In the genomic region with DNA sequence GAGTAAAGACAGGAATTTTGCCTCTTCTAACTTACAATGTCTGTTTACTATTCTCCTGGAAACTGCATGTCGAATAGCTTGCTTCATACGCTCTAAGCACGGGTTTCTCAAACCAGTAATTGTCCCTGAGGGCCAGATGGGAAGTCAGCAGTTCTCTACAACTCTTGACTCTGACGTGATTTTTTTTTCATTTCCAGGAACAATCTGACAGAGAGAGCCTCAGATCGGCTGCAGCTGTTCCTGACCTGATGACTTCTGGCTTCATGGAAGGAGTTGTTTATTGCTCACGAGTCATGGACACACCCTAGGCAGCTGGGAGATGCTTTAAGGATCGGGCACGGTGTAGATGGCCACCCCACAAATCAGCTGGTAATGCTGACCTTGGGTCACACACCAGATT, we compare ENCODE assay signal across 11 mouse cellular contexts.
DNase-seq lines count a peak whose midpoint lies in the region; ATAC-seq and TF ChIP-seq lines count a peak whose summit lies in the region.
"Had no signal": no experiment of that assay in that cellular context is flagged by ENCODE, and none has a peak within 500 bp of the region (broad histone marks: within the 10 kb centered on the region; RNA-seq: fewer than 3 reads in every experiment).

No protein-coding gene starts in this region.

- H3K79me2 ChIP-seq in heart, adult 2 months (replicated peaks; ENCODE audit: control insufficient read depth, insufficient read depth, low read length) = no peaks in the 10 kb centered on the region

- TF ChIP-seq POLR2A in heart, adult 2 months (IDR thresholded peaks at IDR 0.05; ENCODE audit: insufficient read depth, low read depth, low read length) = no peak

- intact Hi-C loops in heart, adult 2 months (cut with DNase I) = no loop called here
- intact Hi-C loops in heart, postnatal 25 days (cut with DNase I) = no loop called here

- WGBS in heart, adult 2 months = 31% methylated on average over 8 of the region's 8 CpGs
- WGBS in heart, embryonic 12.5 days = 69% methylated on average over 8 of the region's 8 CpGs
- 17% methylated on average over 8 of the region's 8 CpGs for WGBS in limb, embryonic 12.5 days

- DNase-seq in heart, adult 2 months = peak; percentile 40 to 64
- peak; percentile 46 for DNase-seq in heart, postnatal 25 days (ENCODE audit: low spot score)
- peak; percentile 69 for DNase-seq in skeletal muscle tissue, adult 2 months (ENCODE audit: low read depth, low spot score)
- no peak for DNase-seq in cerebellum, adult 11-12 months
- DNase-seq in retina, embryonic 14.5 days (ENCODE audit: low spot score) = no peak
- DNase-seq: embryo, embryonic 11 days had no signal

- no peak overlapping the region for H3K9ac ChIP-seq in heart, adult 2 months (ENCODE audit: low read depth, low read length)
- no peak overlapping the region for H3K9ac ChIP-seq in heart, embryonic 12.5 days
- H3K9ac ChIP-seq in limb, embryonic 12.5 days (replicated peaks) = no peak overlapping the region
- H3K9ac ChIP-seq: midbrain, embryonic 15.5 days had no signal

- H3K4me2 ChIP-seq in heart, embryonic 12.5 days = no peak overlapping the region
- peak overlapping the region; percentile 9; the same call in 1 of the 2 replicates for H3K4me2 ChIP-seq in limb, embryonic 12.5 days
- H3K4me2 ChIP-seq: midbrain, embryonic 15.5 days had no signal

- no peak for ATAC-seq in heart, embryonic 12.5 days (ENCODE audit: insufficient number of reproducible peaks, low FRiP score)
- ATAC-seq in limb, embryonic 12.5 days (ENCODE audit: insufficient number of reproducible peaks, insufficient read depth, low FRiP score, low TSS enrichment, low read depth) = no peak
- no peak for ATAC-seq in erythroblast, adult 5-6 weeks (replicated peaks; ENCODE audit: low FRiP score, poor library complexity, severe bottlenecking)
- ATAC-seq: midbrain, embryonic 15.5 days; Patski had no signal

- H3K4me3 ChIP-seq in heart, adult 2 months = no peak overlapping the region
- H3K4me3 ChIP-seq in heart, embryonic 12.5 days = no peak overlapping the region
- H3K4me3 ChIP-seq in limb, embryonic 12.5 days (replicated peaks) = no peak overlapping the region
- H3K4me3 ChIP-seq: midbrain, embryonic 15.5 days had no signal

- no peaks in the 10 kb centered on the region for H3K9me3 ChIP-seq in heart, embryonic 12.5 days (replicated peaks)
- no peaks in the 10 kb centered on the region for H3K9me3 ChIP-seq in limb, embryonic 12.5 days
- H3K9me3 ChIP-seq: midbrain, embryonic 15.5 days had no signal

- H3K27me3 ChIP-seq in heart, adult 2 months (ENCODE audit: control insufficient read depth, insufficient read depth, low read length) = no peaks in the 10 kb centered on the region
- H3K27me3 ChIP-seq in heart, embryonic 12.5 days (replicated peaks) = no peaks in the 10 kb centered on the region
- H3K27me3 ChIP-seq in limb, embryonic 12.5 days = no peaks in the 10 kb centered on the region; the same call in 1 of the 2 replicates
- H3K27me3 ChIP-seq: midbrain, embryonic 15.5 days; Patski had no signal

- TF ChIP-seq EP300 in heart, adult 2 months (IDR thresholded peaks at IDR 0.05; ENCODE audit: insufficient read depth, low read depth, low read length) = no peak

- no peaks in the 10 kb centered on the region for H3K36me3 ChIP-seq in heart, adult 2 months (ENCODE audit: control insufficient read depth, insufficient read depth, low read length)
- no peaks in the 10 kb centered on the region for H3K36me3 ChIP-seq in heart, embryonic 12.5 days
- H3K36me3 ChIP-seq in limb, embryonic 12.5 days = no peaks in the 10 kb centered on the region
- H3K36me3 ChIP-seq: midbrain, embryonic 15.5 days had no signal

- TF ChIP-seq CTCF in heart, adult 2 months (IDR thresholded peaks at IDR 0.05) = no peak

- no peak overlapping the region; the same call in 1 of the 2 replicates for H3K27ac ChIP-seq in heart, adult 2 months
- H3K27ac ChIP-seq in heart, embryonic 12.5 days (ENCODE audit: poor library complexity, severe bottlenecking) = no peak overlapping the region
- H3K27ac ChIP-seq in limb, embryonic 12.5 days = peak overlapping the region; percentile 73; the same call in 1 of the 2 replicates
- H3K27ac ChIP-seq: midbrain, embryonic 15.5 days had no signal

- H3K4me1 ChIP-seq in heart, adult 2 months (ENCODE audit: control insufficient read depth, insufficient read depth, low read length) = no peaks in the 10 kb centered on the region
- H3K4me1 ChIP-seq in heart, embryonic 12.5 days (replicated peaks) = no peaks in the 10 kb centered on the region
- H3K4me1 ChIP-seq in limb, embryonic 12.5 days (replicated peaks) = peaks cover 16% of the 10 kb centered on the region

Comparison
In these comparisons a context has a peak if more than half of its experiments do, and no peak if none do; other contexts are left out.
1. DNase-seq: peak in heart, adult 2 months (2 of 2), heart, postnatal 25 days (single experiment) and skeletal muscle tissue, adult 2 months (single experiment); none in cerebellum, adult 11-12 months (single experiment) and retina, embryonic 14.5 days (single experiment).